Mouse (Mus musculus) bone marrow macrophage, adult 2 months (primary cell): Measurements from ENCODE around the gene Sowaha.

Experiments
- CTCF ChIP-seq: IDR thresholded peaks from 2 replicates; pipeline ENCODE4 v1.5.1; 2012; ENCODE audit warnings: low read depth, mild to moderate bottlenecking, low read length, moderate library complexity
- POLR2A ChIP-seq: IDR thresholded peaks from 2 replicates; pipeline ENCODE4 v1.6.1; 2012; ENCODE audit warnings: mild to moderate bottlenecking, low read depth, low read length, borderline replicate concordance

- TF ChIP-seq POLR2A (no peak), CTCF (no peak)
Measured at GRCm38 (mm10) chr11:53529253-53529557, 49.1 kb upstream of the Sowaha start.
